Mouse (Mus musculus): Measurements from ENCODE around the gene Itgb5. TPM values are rescaled to one million over a fixed set of nuclear protein-coding genes. Genes with fewer than 3 reads are reported as not detected.

Itgb5 gene
- total and polyA plus RNA-seq, 3 experiments = 0.27 to 0.58 TPM; not detected in 1

DNA sequence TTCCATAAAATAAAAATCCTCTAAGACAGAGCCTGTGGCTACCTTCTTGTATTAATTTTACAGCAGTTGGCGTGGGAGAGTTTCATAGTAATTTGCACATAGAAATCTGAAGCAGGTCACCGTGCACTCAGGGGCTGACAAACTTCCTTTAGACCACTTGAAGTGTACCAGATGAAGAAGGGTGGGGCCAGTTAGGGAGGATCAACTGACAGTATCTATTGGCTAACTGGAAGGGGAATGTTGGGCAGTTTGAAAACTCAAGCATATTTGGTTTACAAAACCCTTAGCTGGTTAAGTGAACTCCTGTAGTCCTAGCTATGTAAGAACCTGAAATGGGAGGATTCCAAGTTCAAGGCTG, 137.8 kb downstream of the Itgb5 start:
- peak overlapping the region; percentile 55 to 95 for H3K4me3 ChIP-seq (ENCODE audit: control insufficient read depth in 1 of 2, insufficient read depth in 1 of 2, low read depth in 2 of 2, low read length in 2 of 2)
- TF ChIP-seq KAT2A (conservative IDR thresholded peaks at IDR 0.05; ENCODE audit: low read depth, low read length) (no peak), SMC3 (IDR thresholded peaks at IDR 0.05; ENCODE audit: low read depth, low read length) (no peak), POLR2A (IDR thresholded peaks at IDR 0.05; ENCODE audit: control insufficient read depth in 1 of 2, insufficient read depth in 1 of 2, low read depth in 1 of 2, low read length in 2 of 2, poor library complexity in 1 of 2) (no peak), CHD1 (IDR thresholded peaks at IDR 0.05; ENCODE audit: low read depth, low read length) (0 out of 2 replicates have a peak, but pooled peaks have one; percentile 13), ZNF384 (IDR thresholded peaks at IDR 0.05; ENCODE audit: low read depth, low read length) (no peak), SIN3A (IDR thresholded peaks at IDR 0.05; ENCODE audit: low read length) (0 out of 2 replicates have a peak, but pooled peaks have one; percentile 36), ELF1 (IDR thresholded peaks at IDR 0.05; ENCODE audit: low read depth, low read length) (no peak), E2F4 (IDR thresholded peaks at IDR 0.05; ENCODE audit: borderline replicate concordance, low read depth, low read length) (no peak), MYC (IDR thresholded peaks at IDR 0.05; ENCODE audit: low read depth, low read length) (no peak), EP300 (IDR thresholded peaks at IDR 0.05; ENCODE audit: low read depth in 1 of 2, low read length in 2 of 2) (0 out of 4 replicates have a peak, but pooled peaks of 1 of the 2 experiments have one; percentile 15), UBTF (IDR thresholded peaks at IDR 0.05; ENCODE audit: borderline replicate concordance, insufficient read depth, low read depth, low read length) (no peak), MXI1 (IDR thresholded peaks at IDR 0.05; ENCODE audit: low read depth, low read length) (no peak), RAD21 (IDR thresholded peaks at IDR 0.05; ENCODE audit: low read depth, low read length) (no peak), ZKSCAN1 (IDR thresholded peaks at IDR 0.05; ENCODE audit: low read depth, low read length) (no peak), MEF2A (IDR thresholded peaks at IDR 0.05; ENCODE audit: extremely low read depth, insufficient replicate concordance, low read depth, low read length, poor library complexity, severe bottlenecking) (no peak), NRF1 (IDR thresholded peaks at IDR 0.05; ENCODE audit: insufficient read depth, low read depth, low read length, poor library complexity, severe bottlenecking) (no peak), NELFE (IDR thresholded peaks at IDR 0.05; ENCODE audit: low read depth, low read length) (no peak), MAZ (IDR thresholded peaks at IDR 0.05; ENCODE audit: low read depth, low read length) (peak; percentile 38; the same call in 1 of the 2 replicates), MAFK (IDR thresholded peaks at IDR 0.05; ENCODE audit: borderline replicate concordance, low read depth, low read length) (no peak), BHLHE40 (IDR thresholded peaks at IDR 0.05; ENCODE audit: borderline replicate concordance, low read depth, low read length) (no peak), TBP (IDR thresholded peaks at IDR 0.05; ENCODE audit: low read depth, low read length) (no peak), ZMIZ1 (IDR thresholded peaks at IDR 0.05; ENCODE audit: low read depth, low read length) (no peak), GABPA (IDR thresholded peaks at IDR 0.05; ENCODE audit: low read depth, low read length) (no peak)
- peaks cover 8 to 20% of the 10 kb centered on the region in 2 experiments for H3K36me3 ChIP-seq (ENCODE audit: control insufficient read depth in 1 of 2, insufficient read depth in 2 of 2, low read length in 2 of 2)
- peaks cover 0 to 2% of the 10 kb centered on the region in 2 experiments; a peak in 2 of 4 replicates for H3K27me3 ChIP-seq (ENCODE audit: control insufficient read depth in 1 of 2, insufficient read depth in 2 of 2, low read length in 2 of 2)
- H3K4me1 ChIP-seq (ENCODE audit: control insufficient read depth in 1 of 2, insufficient read depth in 2 of 2, low read length in 2 of 2) = peaks cover 5 to 10% of the 10 kb centered on the region in 2 experiments
- H3K27ac ChIP-seq (ENCODE audit: control insufficient read depth, low read depth, low read length) = peak overlapping the region; percentile 83
- H3K9me3 ChIP-seq (replicated peaks; ENCODE audit: insufficient read depth, low read length) = no peaks in the 10 kb centered on the region
- H3K79me2 ChIP-seq (ENCODE audit: control insufficient read depth, insufficient read depth, low read length, poor library complexity) = peaks cover 34% of the 10 kb centered on the region
- H3K9ac ChIP-seq (ENCODE audit: control insufficient read depth, low read depth, low read length, poor library complexity, severe bottlenecking) = peak overlapping the region; percentile 95
- DNase-seq (ENCODE audit: low read depth, low spot score) = peak; percentile 72
